ENCODE assay signal across 20 mouse cellular contexts in genomic region chr9:104281737-104282136, GRCm38 (mm10). TPM values are rescaled to one million over a fixed set of nuclear protein-coding genes. Genes with fewer than 3 reads are reported as not detected.
A peak's percentile ranks its signal among the peaks of the same experiment; 100 is the strongest.
DNase-seq lines count a peak whose midpoint lies in the region; ATAC-seq and TF ChIP-seq lines count a peak whose summit lies in the region.
"Had no signal": no experiment of that assay in that cellular context is flagged by ENCODE, and none has a peak within 500 bp of the region (broad histone marks: within the 10 kb centered on the region; RNA-seq: fewer than 3 reads in every experiment).

No protein-coding gene starts in this region.

- H3K4me2 ChIP-seq in kidney, postnatal 0 days (ENCODE audit: low read length): no peak overlapping the region
- H3K4me2 ChIP-seq: embryonic facial prominence, embryonic 12.5 days; forebrain, embryonic 15.5 days; heart, embryonic 13.5 days; hindbrain, embryonic 12.5 days had no signal

- no peak for TF ChIP-seq CTCF in kidney, adult 2 months (conservative IDR thresholded peaks at IDR 0.05; ENCODE audit: insufficient read depth, insufficient read length, low read depth, low read length)
- no peak for TF ChIP-seq CTCF in kidney, postnatal 0 days (IDR thresholded peaks at IDR 0.05; ENCODE audit: low read depth)

- H3K36me3 ChIP-seq in kidney, adult 2 months (ENCODE audit: control insufficient read depth, insufficient read depth, low read length): no peaks in the 10 kb centered on the region
- H3K36me3 ChIP-seq in kidney, postnatal 0 days (ENCODE audit: insufficient read depth, low read length): no peaks in the 10 kb centered on the region
- H3K36me3 ChIP-seq: embryonic facial prominence, embryonic 12.5 days; forebrain, embryonic 15.5 days; heart, embryonic 13.5 days; hindbrain, embryonic 12.5 days had no signal

- TF ChIP-seq POLR2A in kidney, adult 2 months (IDR thresholded peaks at IDR 0.05; ENCODE audit: low read depth, low read length): no peak

- ATAC-seq in kidney, postnatal 0 days (replicated peaks; ENCODE audit: low FRiP score, low read depth): no peak
- ATAC-seq: forebrain, embryonic 15.5 days; hindbrain, embryonic 16.5 days; inflammation-experienced regulatory T-cells, adult 6 months had no signal

- peaks cover 11% of the 10 kb centered on the region; the same call in 1 of the 2 replicates for H3K4me1 ChIP-seq in kidney, adult 2 months (ENCODE audit: control insufficient read depth, insufficient read depth, low read length)
- no peaks in the 10 kb centered on the region; the same call in 1 of the 2 replicates for H3K4me1 ChIP-seq in kidney, postnatal 0 days (replicated peaks; ENCODE audit: insufficient read depth, low read length)
- H3K4me1 ChIP-seq: embryonic facial prominence, embryonic 12.5 days; forebrain, embryonic 15.5 days; heart, embryonic 13.5 days; hindbrain, embryonic 12.5 days had no signal

- no peak overlapping the region for H3K4me3 ChIP-seq in kidney, adult 2 months (ENCODE audit: insufficient read depth, low read depth, low read length)
- no peak overlapping the region for H3K4me3 ChIP-seq in kidney, postnatal 0 days (replicated peaks; ENCODE audit: low read depth, low read length)
- H3K4me3 ChIP-seq: embryonic facial prominence, embryonic 12.5 days; forebrain, embryonic 15.5 days; heart, embryonic 13.5 days; hindbrain, embryonic 12.5 days had no signal

- peak overlapping the region; percentile 45 for H3K27ac ChIP-seq in kidney, adult 2 months (ENCODE audit: insufficient read depth, low read depth, low read length)
- H3K27ac ChIP-seq in kidney, postnatal 0 days: peak overlapping the region; percentile 77
- H3K27ac ChIP-seq: embryonic facial prominence, embryonic 12.5 days; forebrain, embryonic 15.5 days; heart, embryonic 13.5 days; hindbrain, embryonic 12.5 days had no signal

- no peaks in the 10 kb centered on the region for H3K9me3 ChIP-seq in kidney, postnatal 0 days (replicated peaks; ENCODE audit: low read length)
- H3K9me3 ChIP-seq: embryonic facial prominence, embryonic 12.5 days; forebrain, embryonic 15.5 days; heart, embryonic 13.5 days; hindbrain, embryonic 12.5 days had no signal

- DNase-seq in gastrocnemius, adult 18-20 months (ENCODE audit: low spot score): peak; percentile 43
- DNase-seq in gastrocnemius, postnatal 10 days: no peak
- DNase-seq in kidney, adult 2 months: peak; percentile 32
- DNase-seq in kidney, adult 18-20 months: no peak
- DNase-seq in kidney, postnatal 0 days (ENCODE audit: low spot score): no peak
- DNase-seq in kidney, postnatal 25 days: no peak
- peak; percentile 26 for DNase-seq in gastrocnemius, postnatal 25 days
- no peak for DNase-seq in embryo, embryonic 10.5 days (ENCODE audit: low spot score)
- DNase-seq: adrenal gland, postnatal 10 days; cerebellum, adult 11 months; cerebellum, adult 8-10 months; cerebellum, postnatal 14 days; heart, postnatal 4 days had no signal

- H3K27me3 ChIP-seq in kidney, adult 2 months (replicated peaks; ENCODE audit: control insufficient read depth, insufficient read depth, low read length): no peaks in the 10 kb centered on the region
- no peaks in the 10 kb centered on the region for H3K27me3 ChIP-seq in kidney, postnatal 0 days (ENCODE audit: insufficient read depth, low read length)
- H3K27me3 ChIP-seq: embryonic facial prominence, embryonic 12.5 days; forebrain, embryonic 15.5 days; hindbrain, embryonic 12.5 days had no signal

- 38% methylated on average over 5 of the region's 5 CpGs for WGBS in kidney, adult 2 months
- WGBS in kidney, postnatal 0 days: 30% methylated on average over 5 of the region's 5 CpGs

- no peak overlapping the region for H3K9ac ChIP-seq in kidney, postnatal 0 days (ENCODE audit: low read depth, low read length)
- H3K9ac ChIP-seq: embryonic facial prominence, embryonic 12.5 days; forebrain, embryonic 15.5 days; heart, embryonic 13.5 days; hindbrain, embryonic 12.5 days had no signal

RNA-seq across cellular contexts. Expression of gene Dnajc13, which starts 19.0 kb away (rescaled TPM):
- total RNA-seq in gastrocnemius, adult 18-20 months (2021): 10 to 100 TPM; 29.0 to 31.3 TPM
- total RNA-seq in gastrocnemius, postnatal 10 days (2021): 10 to 100 TPM; 25.8 to 32.5 TPM
- 104 and 129 TPM in 2 replicates for polyA plus RNA-seq in kidney, adult 2 months (2012; rRNA removed)
- 20.8 and 21.9 TPM in 2 replicates for polyA plus RNA-seq in kidney, postnatal 0 days (2015; fragmentation: Nextera tagmentation; extraction: Ambion mirVana)
- 10 to 100 TPM; 25.8 to 26.2 TPM for total RNA-seq in gastrocnemius, postnatal 25 days (2021)

RNA-seq across cellular contexts. Expression of gene Acpp, which starts 55.8 kb away (rescaled TPM):
- under 1 TPM; 0.05 TPM for total RNA-seq in gastrocnemius, adult 18-20 months (2021)
- under 1 TPM; 0.12 to 0.43 TPM for total RNA-seq in gastrocnemius, postnatal 10 days (2021)
- 4.6 and 5.4 TPM in 2 replicates for polyA plus RNA-seq in kidney, adult 2 months (2012; rRNA removed)
- 1.5 and 2.0 TPM in 2 replicates for polyA plus RNA-seq in kidney, postnatal 0 days (2015; fragmentation: Nextera tagmentation; extraction: Ambion mirVana)
- not detected for total RNA-seq in gastrocnemius, postnatal 25 days (2021)
- polyA plus RNA-seq: heart, postnatal 0 days had no signal

Comparison
In these comparisons a context has a peak if more than half of its experiments do, and no peak if none do; other contexts are left out.
1. DNase-seq: peak in gastrocnemius, adult 18-20 months (single experiment), kidney, adult 2 months (single experiment) and gastrocnemius, postnatal 25 days (single experiment); none in gastrocnemius, postnatal 10 days (single experiment), kidney, adult 18-20 months (single experiment), kidney, postnatal 0 days (single experiment), kidney, postnatal 25 days (0 of 2) and embryo, embryonic 10.5 days (single experiment).